Mouse (Mus musculus): ENCODE measurements around the gene Eif5a. TPM values are rescaled to one million over a fixed set of nuclear protein-coding genes. Genes with fewer than 3 reads are reported as not detected.
A peak's percentile ranks its signal among the peaks of the same experiment; 100 is the strongest.
"Not testable (repeated sequence)": the region's sequence is repeated elsewhere in the genome, so short reads cannot be mapped to it uniquely, and the experiment has no call there.

Eif5a gene
- total RNA-seq (2021) = 100 to 1,000 TPM; 578 to 644 TPM
- long read RNA-seq, experiment 1, transcript Eif5a-201 (7 exons, 1,437 nt) = minor isoform, 25 of 1,207 reads
- long read RNA-seq, experiment 1, transcript Eif5a-208 (7 exons, 1,353 nt) = minor isoform, 8 of 1,207 reads
- long read RNA-seq, experiment 1, transcript Eif5a-209 (6 exons, 1,259 nt) = minor isoform, 30 of 1,207 reads
- long read RNA-seq, experiment 1, transcript Eif5a-210 (6 exons, 1,343 nt) = major isoform, 1,050 of 1,207 reads
- long read RNA-seq, experiment 1, partial matches to known transcripts = 36 of 1,207 reads
- long read RNA-seq, experiment 1, other reads (novel, unspliced or antisense) = 46 of 1,207 reads
- long read RNA-seq, experiment 2, transcript Eif5a-209 (6 exons, 1,259 nt) = minor isoform, 23 of 576 reads
- long read RNA-seq, experiment 2, transcript Eif5a-201 (7 exons, 1,437 nt) = minor isoform, 13 of 576 reads
- long read RNA-seq, experiment 2, transcript Eif5a-210 (6 exons, 1,343 nt) = major isoform, 499 of 576 reads
- long read RNA-seq, experiment 2, partial matches to known transcripts = 30 of 576 reads
- long read RNA-seq, experiment 2, other reads (novel, unspliced or antisense) = 7 of 576 reads

GRCm38 (mm10) chr11:69921114-69922011 is at the start of gene Eif5a:
TSS of gene Eif5a (minus strand) at chr11:69921958.
- DNase-seq = peak; percentile 100

- DNase-seq = no peak
These were observed 49.0 kb upstream of the Eif5a start for GRCm38 (mm10) chr11:69970775-69971174.

- no peak for DNase-seq
These were observed 48.5 kb upstream of the Eif5a start for GRCm38 (mm10) chr11:69970222-69970621.

GRCm38 (mm10) chr11:69968793-69969192 is 47.0 kb upstream of the Eif5a start:
- DNase-seq = no peak

GRCm38 (mm10) chr11:69966860-69967517 is 45.2 kb upstream of the Eif5a start:
- DNase-seq = no peak

GRCm38 (mm10) chr11:69966006-69966859 is 44.5 kb upstream of the Eif5a start:
- DNase-seq = peak; percentile 50

GRCm38 (mm10) chr11:69965271-69966005 is 43.7 kb upstream of the Eif5a start:
- DNase-seq = no peak

- DNase-seq = no peak
These were observed 43.0 kb upstream of the Eif5a start, which contains the start of gene Cldn7 for GRCm38 (mm10) chr11:69964650-69965270. TSS of gene Cldn7 (plus strand) at chr11:69964779.

GRCm38 (mm10) chr11:69961841-69962240 is 40.1 kb upstream of the Eif5a start:
- DNase-seq = no peak

GRCm38 (mm10) chr11:69960616-69961015 is 38.9 kb upstream of the Eif5a start:
- peak; percentile 21 for DNase-seq

GRCm38 (mm10) chr11:69956218-69956617 is 34.5 kb upstream of the Eif5a start:
- no peak for DNase-seq

- DNase-seq = not testable (repeated sequence)
These were observed 33.9 kb upstream of the Eif5a start for GRCm38 (mm10) chr11:69955618-69956017.

GRCm38 (mm10) chr11:69953267-69953915 is 31.6 kb upstream of the Eif5a start:
- no peak for DNase-seq

- no peak for DNase-seq
These were observed 30.5 kb upstream of the Eif5a start for GRCm38 (mm10) chr11:69952274-69952673.

- DNase-seq = peak; percentile 46
These were observed 29.2 kb upstream of the Eif5a start for GRCm38 (mm10) chr11:69950807-69951459.

- DNase-seq = peak; percentile 92
These were observed 27.0 kb upstream of the Eif5a start for GRCm38 (mm10) chr11:69948763-69949150.

GRCm38 (mm10) chr11:69948066-69948762 is 26.5 kb upstream of the Eif5a start, which contains the start of gene Slc2a4:
TSS of gene Slc2a4 (minus strand) at chr11:69948188.
- peak; percentile 97 for DNase-seq
